Mouse (Mus musculus) adrenal gland, postnatal 36 days (tissue): ENCODE results near the gene Spata9. TPM values are rescaled to one million over a fixed set of nuclear protein-coding genes. Genes with fewer than 3 reads are reported as not detected.

Experiments
- DNase-seq, 2 experiments: peaks; one replicate each; pipeline ENCODE4 v3.0.0; 2021; ENCODE audit warnings: mixed read lengths in 1 of 2
- total RNA-seq, 2 experiments: library from RNA; stranded (reverse); gene quantifications; 2 replicates each; pipeline ENCODE4 v1.2.3; 2021

Spata9 gene
- total RNA-seq, 2 experiments from 2014 or later = not detected

DNA sequence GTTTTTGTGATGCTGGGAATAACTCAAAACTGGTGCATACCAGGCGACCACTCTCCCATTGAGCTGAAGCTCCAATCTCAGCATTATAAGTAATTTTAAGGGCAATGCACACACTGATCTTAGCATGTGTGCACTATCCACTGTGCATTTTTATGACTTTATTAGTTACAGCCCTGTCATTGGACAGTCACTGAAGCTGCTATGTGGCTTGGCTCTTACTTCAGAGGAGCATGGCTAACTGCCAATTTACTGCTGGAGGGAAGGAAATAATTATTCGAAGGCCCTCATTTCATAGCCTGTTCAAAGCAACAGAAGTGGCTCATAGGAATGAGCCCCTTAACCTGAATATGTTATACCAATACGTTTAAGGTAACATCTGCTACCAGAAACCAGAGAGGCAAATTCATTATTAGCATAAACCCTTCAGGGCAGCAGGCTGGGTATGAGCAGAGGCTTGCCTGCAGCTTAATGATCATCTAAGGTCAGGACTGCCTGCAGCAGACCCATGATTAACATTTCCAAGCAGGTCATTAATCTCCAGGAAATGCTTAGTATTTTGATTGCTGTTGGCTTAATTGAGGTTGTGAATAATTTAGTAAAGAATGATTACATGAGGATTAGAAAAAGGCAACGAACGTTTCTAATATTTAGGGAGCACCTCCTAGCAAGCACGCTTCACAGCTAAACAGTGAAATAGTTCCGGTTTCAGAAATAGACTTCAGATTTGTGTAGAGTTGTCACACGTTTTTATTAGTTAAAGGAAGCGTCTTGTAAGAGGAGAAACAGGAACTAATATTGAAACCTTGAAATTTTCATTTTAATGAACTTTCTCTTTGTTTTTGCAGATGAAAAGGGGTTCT is 25.4 kb downstream of the Spata9 start:
- DNase-seq = peak in 1 of 2 experiments; percentile 21

DNA sequence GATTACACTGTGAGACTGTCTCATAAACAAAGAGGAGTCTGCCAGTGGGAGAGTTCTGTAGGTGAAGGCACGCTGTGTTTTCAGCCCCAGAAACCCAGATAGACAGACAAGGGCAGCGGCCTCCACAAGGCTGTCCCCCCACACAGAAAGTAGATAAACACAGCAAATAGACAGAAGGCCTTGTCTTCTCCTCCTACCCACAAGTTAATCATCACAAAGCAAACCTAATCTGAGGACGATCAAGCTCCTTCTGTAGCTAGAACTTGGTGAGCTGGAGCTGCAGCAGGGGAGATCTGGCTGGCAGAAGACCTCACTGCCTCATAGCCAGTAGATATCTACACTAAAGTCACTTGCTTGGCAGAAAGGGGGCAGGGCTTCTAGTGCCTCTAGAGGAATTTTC is 36.3 kb downstream of the Spata9 start:
- no peak for DNase-seq

DNA sequence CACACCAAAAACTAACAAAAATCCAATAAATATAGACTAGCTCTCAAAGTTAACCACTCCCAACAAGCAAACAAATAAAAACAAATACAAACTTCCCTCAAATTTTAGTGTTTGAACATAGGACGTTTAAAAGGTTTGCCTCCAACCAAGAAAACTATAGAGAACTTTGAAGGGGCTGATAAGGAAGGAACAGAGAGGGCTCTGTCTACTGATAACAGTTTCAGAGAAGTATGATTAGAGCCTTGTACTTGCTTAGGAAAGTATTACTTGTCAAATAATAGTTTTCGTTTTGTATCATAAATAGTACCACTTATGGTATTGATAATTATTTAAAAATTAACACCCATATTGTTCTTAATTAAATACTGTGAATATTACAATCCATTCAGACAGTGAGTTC is 47.6 kb downstream of the Spata9 start:
- DNase-seq = no peak

DNA sequence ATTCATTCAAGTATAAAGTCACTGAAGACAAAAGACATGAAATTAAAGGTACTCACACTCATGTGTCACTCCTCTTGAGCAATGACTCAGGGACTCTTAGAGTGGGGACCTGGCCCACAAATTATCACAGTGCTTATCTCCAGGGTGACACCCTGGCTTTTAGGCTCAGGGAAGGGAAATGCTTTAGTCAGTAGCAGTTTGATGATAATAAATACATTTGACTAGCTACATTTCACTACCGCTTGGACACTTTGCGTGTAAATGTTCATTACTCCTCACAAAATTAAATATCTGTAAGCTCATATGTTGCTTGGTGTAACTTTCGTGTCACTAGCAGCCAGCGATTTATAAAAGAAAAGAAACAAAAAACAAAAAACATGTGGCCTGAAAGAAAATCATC is 50.5 kb downstream of the Spata9 start:
- no peak for DNase-seq

- peak; percentile 99 for DNase-seq
Observed at GRCm38 (mm10) chr13:76017974-76018843, 51.3 kb downstream of the Spata9 start, which contains the start of gene Rfesd. TSS of gene Rfesd (minus strand) at chr13:76018719.

DNA sequence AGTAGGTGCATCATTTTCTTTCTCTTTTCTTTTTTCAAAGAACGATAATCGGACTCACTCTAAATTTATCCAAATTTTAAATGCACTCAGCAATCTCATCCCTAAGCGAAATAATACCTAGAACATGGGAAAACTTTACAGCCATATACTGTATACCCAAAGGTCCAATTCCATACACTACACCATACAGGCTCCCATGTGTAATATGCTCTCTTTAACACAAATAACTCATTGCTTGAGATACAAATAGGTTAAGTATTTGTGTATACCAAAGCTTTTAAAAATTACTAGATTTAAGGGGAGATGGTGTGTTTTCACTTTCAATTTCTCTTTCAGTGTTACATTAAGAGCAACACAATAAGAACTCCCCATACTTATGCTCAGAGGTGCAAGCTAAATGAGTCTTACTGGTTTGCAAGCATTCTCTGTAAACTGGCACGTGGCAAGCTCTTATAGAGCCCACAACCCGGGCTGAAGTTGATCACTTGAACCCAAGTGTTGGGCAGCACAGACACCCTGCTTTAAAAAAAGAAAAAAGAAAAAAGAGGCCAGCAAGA is 52.0 kb downstream of the Spata9 start:
- peak in 1 of 2 experiments; percentile 2 for DNase-seq

DNA sequence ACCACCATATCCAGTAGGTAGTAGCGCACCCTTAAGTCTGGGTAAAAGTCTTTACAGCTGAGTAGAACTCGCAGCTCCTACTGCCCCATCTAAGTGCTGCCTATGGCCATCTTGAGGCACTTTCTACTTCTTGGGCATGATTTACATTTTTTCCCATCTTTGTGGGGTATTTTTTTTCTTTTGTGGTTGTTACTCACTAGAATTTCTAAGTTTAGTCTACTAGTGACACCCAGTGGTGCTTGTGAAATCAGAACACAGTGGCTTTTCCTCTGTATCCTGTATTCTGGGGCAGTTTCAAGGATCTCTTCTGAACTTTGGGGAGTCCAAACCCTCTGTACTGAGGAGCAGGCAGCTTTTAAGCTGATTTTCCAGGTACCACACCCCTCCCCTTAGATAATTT is 54.8 kb downstream of the Spata9 start:
- no peak for DNase-seq

DNA sequence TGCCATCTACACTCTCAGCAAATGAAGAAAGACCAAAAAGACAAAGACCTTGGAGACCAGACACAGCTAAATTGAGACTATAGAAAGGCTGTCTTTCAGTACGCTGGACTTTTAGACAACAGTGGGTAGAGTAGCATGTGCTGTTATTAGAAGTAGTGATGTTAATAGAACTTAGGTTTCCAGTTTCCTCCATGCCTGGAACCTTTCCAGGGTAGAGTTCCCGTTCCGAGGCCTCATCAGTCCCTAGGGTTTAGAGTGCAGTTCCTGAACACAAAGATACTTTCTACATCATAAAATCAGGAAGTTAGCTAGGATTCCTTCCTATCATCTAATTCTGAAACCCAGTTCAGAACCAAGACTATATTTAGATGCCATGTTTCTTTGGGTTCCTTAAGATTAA is 57.6 kb downstream of the Spata9 start:
- DNase-seq = peak in 1 of 2 experiments; percentile 11

DNA sequence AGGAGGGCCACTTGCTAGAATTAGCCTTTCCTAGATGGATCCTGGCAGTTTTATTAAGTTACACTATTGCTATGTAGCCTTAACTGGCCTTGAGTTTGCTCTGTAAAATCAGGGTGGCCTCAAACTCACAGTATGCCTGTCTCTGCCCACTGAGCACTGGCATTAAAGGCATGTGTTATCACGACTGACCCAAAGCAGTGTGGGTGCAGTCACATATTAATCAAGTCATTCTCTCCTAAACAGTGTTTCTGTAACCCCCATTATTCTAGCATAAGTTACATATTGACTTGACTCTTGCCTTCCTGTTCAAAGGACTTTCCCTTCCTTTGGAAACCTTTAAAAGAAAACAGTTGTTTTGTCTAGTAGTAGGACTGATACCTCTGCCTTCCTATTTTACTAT is 75.5 kb downstream of the Spata9 start:
- no peak for DNase-seq

GRCm38 (mm10) chr13:76044971-76045370 is 78.0 kb downstream of the Spata9 start:
- DNase-seq = no peak

Other genes starting within 250 kb of the Spata9 start
- 10 to 100 TPM; 20.3 to 21.4 TPM for gene Glrx, start 127.3 kb upstream of the Spata9 start, total RNA-seq
- gene Rhobtb3, start 23.2 kb upstream of the Spata9 start, total RNA-seq = 1 to 10 TPM; 8.2 to 8.8 TPM
- 10 to 100 TPM; 19.0 to 24.4 TPM for gene Rfesd, start 51.6 kb downstream of the Spata9 start, total RNA-seq
- not detected for gene Gpr150, start 89.8 kb downstream of the Spata9 start, total RNA-seq
- gene Arsk, start 131.5 kb downstream of the Spata9 start, total RNA-seq = 10 to 100 TPM in 1 of 2 experiments, 1 to 10 TPM in 1; 7.5 to 11.1 TPM
- 10 to 100 TPM; 27.1 to 29.2 TPM for gene Ttc37, start 131.6 kb downstream of the Spata9 start, total RNA-seq